Mouse (Mus musculus): ENCODE measurements around the gene Phka1.

The Phka1 gene

DNA sequence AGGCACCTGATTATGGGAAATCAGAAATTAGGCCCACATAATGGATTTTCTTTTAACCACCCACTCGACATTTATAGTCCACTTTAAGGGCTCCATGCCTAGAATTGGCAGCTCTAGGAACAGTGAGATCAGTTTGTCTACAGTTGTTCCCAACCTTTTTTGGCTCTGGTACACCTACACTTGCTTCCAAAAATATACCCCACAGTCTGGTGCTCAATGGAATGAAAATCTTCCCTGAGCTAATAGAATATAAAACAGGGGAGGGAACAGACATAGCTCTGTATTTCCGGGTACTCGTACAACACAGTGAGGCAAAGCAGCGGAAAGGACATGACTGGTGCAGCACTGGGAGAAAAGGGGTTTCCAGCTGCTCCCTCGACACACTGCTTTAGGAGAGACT, 168.5 kb downstream of the Phka1 start:
- no peak for DNase-seq (ENCODE audit: low spot score)
